Mouse (Mus musculus): ENCODE results near the gene Abcc1. TPM values are rescaled to one million over a fixed set of nuclear protein-coding genes. Genes with fewer than 3 reads are reported as not detected.

Gene Abcc1
- 4.9 and 6.6 TPM in 2 replicates for polyA plus RNA-seq (2021; fragmentation: Nextera tagmentation)
- long read RNA-seq, experiment 1, partial matches to known transcripts, result 2 of 6 reads
- long read RNA-seq, experiment 1, other reads (novel, unspliced or antisense), result 4 of 6 reads
- long read RNA-seq, experiment 2, full-length matches to known transcripts, result 5 of 16 reads
- long read RNA-seq, experiment 2, partial matches to known transcripts, result 8 of 16 reads
- long read RNA-seq, experiment 2, other reads (novel, unspliced or antisense), result 3 of 16 reads

DNA sequence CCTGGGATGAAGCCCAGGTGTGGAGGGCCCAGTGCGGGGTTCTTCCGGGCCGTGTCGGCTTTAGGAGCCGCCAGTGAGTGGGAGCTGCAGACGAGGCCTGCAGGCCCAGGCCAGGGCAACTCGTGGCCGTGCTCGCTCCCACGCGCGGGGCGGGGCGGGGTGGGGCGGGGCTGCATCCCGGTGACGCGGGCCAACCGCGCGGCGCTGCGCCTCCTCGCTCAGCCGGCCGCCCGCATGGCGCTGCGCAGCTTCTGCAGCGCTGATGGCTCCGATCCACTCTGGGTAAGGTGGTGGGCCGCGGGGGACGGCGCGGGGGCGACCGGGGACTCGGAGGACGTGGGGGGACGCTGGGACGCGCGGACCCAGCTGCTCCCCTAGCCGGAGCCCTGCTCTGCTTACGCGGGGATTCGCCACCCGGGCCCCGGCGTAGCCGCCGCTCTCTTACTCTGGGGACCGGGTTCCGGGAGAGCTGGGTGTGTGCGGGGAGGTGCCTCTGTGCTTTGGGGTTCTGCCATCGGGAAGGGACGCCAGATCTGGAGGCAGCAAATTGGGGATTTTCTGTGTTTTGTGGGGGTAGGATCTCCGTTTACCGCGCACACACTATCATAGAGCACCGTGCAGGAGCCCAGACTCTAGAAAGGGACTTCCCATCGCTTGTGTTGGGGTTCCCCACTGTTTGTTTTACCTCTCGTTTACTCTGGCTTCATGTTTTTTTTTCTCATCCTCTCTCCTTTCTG lies at the start of gene Abcc1:
Gene Abcc1 (plus strand): TSS at position 197 of the 737 bp plus-strand sequence.

GRCm38 (mm10) chr16:14316884-14317876 lies 44.2 kb upstream of the Abcc1 start, which contains the start of gene Fopnl:
Gene Fopnl, minus strand, starts transcription at chr16:14317405.

Other genes starting within 250 kb of the Abcc1 start
- gene Nde1, start 198.3 kb upstream of the Abcc1 start, polyA plus RNA-seq (2021; fragmentation: Nextera tagmentation), result 26.4 and 26.6 TPM in 2 replicates
- gene Marf1, start 198.2 kb upstream of the Abcc1 start, polyA plus RNA-seq (2021; fragmentation: Nextera tagmentation), result 15.7 and 27.6 TPM in 2 replicates
- gene Myh11, start 70.2 kb upstream of the Abcc1 start, polyA plus RNA-seq (2021; fragmentation: Nextera tagmentation), result 0.38 TPM in 2 replicates
- 139 and 151 TPM in 2 replicates for gene Fopnl, start 44.2 kb upstream of the Abcc1 start, polyA plus RNA-seq (2021; fragmentation: Nextera tagmentation)
- gene A630010A05Rik, start 200.8 kb downstream of the Abcc1 start, polyA plus RNA-seq (2021; fragmentation: Nextera tagmentation), result not detected in 2 replicates